Mouse (Mus musculus) gastrocnemius, postnatal 14 days (tissue): ENCODE results near the gene Slc5a10. TPM values are rescaled to one million over a fixed set of nuclear protein-coding genes. Genes with fewer than 3 reads are reported as not detected.

Source experiments
- DNase-seq: peaks from one replicate; pipeline ENCODE4 v3.0.0; 2021; ENCODE audit warnings: mixed read lengths
- intact Hi-C: fragments of 180-260 bp; cut with DNase I; formaldehyde crosslinking; loops from one replicate; pipeline ENCODE4 v1.15.1; 2025; ENCODE audit warnings: low total_unique reads
- total RNA-seq, 2 experiments: library from RNA; stranded (reverse); gene quantifications; 2 replicates each; pipeline ENCODE4 v1.2.3; 2021

The Slc5a10 gene
- total RNA-seq, 2 experiments from 2014 or later: not detected

GRCm38 (mm10) chr11:61713157-61713855 is 7.3 kb downstream of the Slc5a10 start:
- DNase-seq: peak; percentile 26
- intact Hi-C loops: loop anchor here (10.0 kb wide), 1 partner anchor 299 kb away; no protein-coding TSS in a partner anchor

DNA sequence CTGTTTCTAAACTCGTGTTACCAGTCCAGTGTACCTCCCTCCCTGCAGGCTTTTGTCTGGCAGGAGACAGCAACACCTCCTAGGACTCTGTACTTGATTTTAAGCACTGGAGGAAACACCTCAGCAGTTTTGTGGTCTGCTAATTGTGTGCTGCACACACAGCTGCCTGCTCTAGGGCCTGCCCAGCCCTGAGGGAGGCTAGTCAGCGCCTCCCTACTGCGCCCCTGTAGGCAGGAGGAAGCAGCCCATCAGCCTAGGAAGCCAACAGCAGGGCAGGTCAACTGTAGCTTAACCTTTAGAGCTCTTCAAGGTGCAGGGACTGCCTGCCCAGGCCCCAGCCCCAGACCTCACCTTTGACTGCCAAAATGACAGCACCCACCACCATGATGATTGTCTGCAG is 11.7 kb downstream of the Slc5a10 start:
- DNase-seq: no peak
- intact Hi-C loops: loop anchor here (2.0 kb wide), 1 partner anchor 42 kb away; no protein-coding TSS in a partner anchor

- intact Hi-C loops: no loop called here
- DNase-seq: no peak
These were observed 14.4 kb downstream of the Slc5a10 start for GRCm38 (mm10) chr11:61706232-61706631.

- intact Hi-C loops: no loop called here
- no peak for DNase-seq
These were observed 15.0 kb downstream of the Slc5a10 start for GRCm38 (mm10) chr11:61705581-61705980.

DNA sequence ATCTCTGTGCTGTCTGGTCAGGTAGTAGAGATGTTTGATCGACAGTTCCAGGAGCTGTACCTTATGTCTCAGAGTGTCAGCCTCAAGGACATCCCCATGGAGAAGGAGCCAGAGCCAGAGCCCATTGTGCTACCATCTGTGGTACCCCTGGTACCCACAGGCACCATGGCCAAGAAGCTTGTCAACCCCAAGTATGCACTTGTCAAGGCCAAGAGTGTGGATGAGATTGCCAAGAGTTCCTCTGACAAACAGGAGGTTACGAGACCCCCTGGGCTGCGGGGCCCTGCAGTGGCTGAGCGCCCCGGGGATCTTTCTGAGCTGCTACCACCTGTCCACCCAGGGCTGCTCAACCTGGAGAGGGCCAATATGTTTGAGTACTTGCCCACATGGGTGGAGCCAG is 18.1 kb downstream of the Slc5a10 start:
- intact Hi-C loops: no loop called here
- DNase-seq: no peak

DNA sequence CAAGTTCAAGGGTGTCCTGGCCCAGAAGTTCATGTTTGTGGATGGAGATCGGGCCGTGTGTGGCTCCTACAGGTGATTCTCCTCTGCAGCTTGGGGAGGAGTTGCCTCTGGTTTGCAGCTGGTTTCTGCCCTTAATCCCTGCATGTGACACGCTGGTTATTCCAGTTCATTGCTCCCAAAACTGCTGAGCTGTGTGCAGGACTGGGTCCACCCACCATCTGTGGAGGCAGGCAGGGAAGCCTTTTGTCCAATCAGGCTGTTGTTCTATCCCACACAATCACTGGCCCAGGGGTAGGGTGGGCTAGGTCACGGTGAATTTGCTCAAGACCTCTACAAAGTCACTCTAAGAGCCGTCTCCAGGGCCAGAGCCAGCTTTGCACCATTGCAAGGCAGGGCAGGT is 18.9 kb downstream of the Slc5a10 start:
- DNase-seq: no peak

DNA sequence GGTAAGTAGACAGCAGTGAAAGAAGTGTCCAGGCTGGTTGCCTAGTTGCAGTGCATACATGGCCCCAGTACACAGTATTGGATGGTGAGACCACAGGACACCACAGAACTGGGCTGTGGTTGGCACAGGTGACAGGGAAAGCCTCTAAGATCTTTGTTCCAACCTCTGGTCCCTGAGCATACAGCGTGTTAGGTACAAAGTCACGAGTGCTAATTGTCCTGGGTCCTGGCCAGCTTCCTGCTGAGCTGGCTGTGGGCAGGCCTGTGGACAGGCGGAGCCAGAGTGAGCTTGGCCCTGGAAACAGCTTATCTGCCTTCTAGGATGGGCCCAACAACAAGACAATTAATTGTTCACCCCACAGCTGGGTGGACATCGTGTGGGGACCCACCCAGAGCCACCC is 20.7 kb downstream of the Slc5a10 start:
- no peak for DNase-seq
- intact Hi-C loops: no loop called here

More for the DNA sequence above, 18.9 kb downstream of the Slc5a10 start:
- intact Hi-C loops: no loop called here

GRCm38 (mm10) chr11:61699460-61699859 is 21.2 kb downstream of the Slc5a10 start:
- no peak for DNase-seq
- intact Hi-C loops: no loop called here

DNA sequence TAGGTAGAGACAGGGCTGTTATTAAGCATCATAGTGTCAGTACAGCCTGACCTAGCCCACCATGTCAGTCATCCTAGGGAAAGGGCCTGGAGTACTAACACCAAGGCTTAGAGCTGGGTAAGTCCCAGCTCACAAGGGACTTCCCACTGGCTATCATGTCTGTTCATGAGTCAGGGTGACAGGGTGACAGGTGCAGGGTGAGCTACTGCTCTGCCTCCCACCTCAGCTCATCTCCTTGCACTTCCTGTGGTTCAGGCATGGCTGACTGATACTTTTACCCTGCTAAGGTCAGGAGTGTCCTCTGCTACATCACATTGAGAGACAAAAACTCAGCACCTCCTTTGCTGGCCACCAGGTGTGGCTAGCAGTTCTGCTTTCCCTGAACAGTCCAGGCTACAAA is 21.8 kb downstream of the Slc5a10 start:
- DNase-seq: no peak
- intact Hi-C loops: no loop called here

GRCm38 (mm10) chr11:61692996-61693395 is 27.6 kb downstream of the Slc5a10 start:
- no peak for DNase-seq
- intact Hi-C loops: no loop called here

GRCm38 (mm10) chr11:61687595-61687994 is 33.0 kb downstream of the Slc5a10 start:
- DNase-seq: no peak
- intact Hi-C loops: no loop called here

GRCm38 (mm10) chr11:61686906-61687453 is 33.6 kb downstream of the Slc5a10 start:
- intact Hi-C loops: no loop called here

DNA sequence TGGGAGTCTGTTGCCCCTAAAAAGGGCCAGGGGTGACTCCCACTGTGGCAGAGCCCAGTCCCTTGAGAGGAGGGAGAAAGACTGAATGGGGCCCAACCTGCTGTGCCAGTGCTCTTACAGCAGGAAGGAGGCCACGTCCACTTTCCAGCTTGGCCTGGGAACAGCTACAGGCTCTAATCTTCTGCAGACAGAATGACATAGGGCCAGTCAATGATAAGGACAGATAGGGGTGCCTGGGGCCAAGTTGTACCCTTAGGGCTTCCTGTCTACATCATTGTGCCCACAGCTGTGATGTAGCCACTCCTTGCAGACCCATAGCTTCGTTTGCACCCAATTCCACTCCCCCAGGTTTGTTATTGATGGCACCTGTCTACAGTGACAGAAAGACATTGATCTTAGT is 34.5 kb downstream of the Slc5a10 start:
- intact Hi-C loops: no loop called here
- no peak for DNase-seq

More at GRCm38 (mm10) chr11:61686906-61687453, 33.6 kb downstream of the Slc5a10 start:
- DNase-seq: no peak

- DNase-seq: no peak
- intact Hi-C loops: no loop called here
These were observed 35.4 kb downstream of the Slc5a10 start for GRCm38 (mm10) chr11:61685119-61685725.

DNA sequence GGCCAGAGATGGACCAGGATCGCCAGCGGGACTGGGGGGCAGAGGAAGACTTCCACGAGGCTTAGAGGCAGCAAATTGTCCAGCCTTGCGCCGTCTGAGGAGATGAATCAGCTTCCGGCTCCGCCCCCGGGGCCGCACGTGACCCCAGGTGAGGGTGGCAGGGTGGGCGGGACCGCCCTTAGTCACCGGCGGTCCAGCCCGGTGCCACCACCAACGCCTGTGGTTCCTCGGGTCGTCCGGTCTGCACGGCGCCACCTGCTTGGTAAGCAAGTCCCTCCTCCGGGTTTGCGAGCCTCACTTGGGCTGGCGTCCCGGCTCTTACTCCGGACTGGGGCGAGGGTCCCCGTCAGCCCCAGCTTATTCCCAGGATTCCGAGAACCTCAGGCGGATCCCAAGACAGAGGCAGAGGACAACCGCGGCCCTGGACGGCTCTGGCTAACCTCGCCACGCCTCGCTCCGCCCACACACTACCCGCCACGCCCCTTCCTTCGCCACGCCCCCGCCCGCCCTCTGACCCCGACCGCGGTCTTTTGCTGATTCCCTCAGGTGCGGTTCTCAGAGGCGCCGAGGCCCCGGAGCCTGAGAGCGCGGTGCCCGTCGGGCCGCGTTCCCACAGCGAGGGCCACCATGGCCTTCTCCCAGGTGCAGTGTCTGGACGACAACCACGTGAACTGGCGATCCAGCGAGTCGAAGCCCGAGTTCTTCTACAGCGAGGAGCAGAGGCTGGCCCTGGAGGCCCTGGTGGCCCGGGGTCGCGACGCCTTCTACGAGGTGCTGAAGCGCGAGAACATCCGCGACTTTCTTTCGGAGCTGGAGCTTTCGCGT is 36.5 kb downstream of the Slc5a10 start, which contains the start of gene Fam83g:
Gene Fam83g, plus strand, starts transcription at position 185 of the 825 bp plus-strand sequence.
- DNase-seq: peak; percentile 38
- intact Hi-C loops: no loop called here

DNA sequence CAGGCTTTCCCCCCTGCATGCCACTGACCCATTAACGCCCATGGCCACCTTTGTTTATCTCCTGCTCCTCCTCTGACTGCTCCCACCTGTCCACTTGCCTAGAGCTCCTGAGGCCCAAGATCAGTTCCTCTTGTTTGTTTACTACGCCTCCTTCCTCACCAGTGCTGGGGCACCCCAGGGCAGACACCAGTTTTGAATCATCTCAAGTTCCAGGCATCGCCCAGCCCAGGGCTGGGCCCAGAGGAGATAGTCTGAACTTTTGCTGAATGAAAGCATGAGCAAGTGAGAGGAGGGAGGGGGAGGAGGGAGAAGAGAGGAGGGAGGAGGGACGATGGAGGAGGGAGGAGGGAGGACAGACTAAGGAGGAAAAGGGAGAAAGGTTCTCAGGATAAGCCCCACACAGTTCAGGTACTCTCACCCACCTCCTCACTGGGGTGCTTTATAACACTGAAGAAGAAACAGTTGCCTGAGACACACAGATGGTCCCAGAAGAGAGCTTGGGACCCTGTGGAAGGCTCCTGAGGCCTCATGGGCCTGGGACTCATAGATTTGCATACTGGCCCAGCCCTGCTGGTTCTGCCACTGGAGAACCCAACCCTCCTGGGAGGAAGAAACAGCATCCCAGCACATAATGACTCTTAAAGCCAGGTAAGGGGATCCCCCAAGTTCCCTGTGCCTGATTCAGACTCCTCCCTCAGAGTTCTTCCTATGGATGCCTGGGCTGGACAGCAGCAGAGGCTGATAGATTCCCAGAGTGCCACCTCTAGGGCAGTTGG is 41.3 kb downstream of the Slc5a10 start:
- no peak for DNase-seq
- intact Hi-C loops: no loop called here

DNA sequence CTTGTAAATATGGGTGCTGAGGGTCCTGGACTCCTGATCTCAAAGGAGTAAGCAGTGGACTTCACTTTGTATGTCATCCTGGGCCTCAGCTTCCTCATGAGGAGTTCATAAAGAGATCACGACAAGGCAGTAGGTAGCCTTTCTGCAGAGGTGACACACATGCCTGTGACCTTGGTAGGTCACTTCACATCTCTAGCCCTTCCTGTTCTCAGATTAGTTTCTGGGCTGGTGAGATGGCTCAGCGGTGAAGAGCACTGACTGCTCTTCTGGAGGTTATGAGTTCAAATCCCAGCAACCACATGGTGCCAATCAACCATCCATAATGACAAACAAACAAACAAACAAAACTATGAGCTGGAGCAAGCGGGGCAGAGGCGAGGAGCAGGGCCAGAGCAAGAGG is 42.9 kb downstream of the Slc5a10 start:
- intact Hi-C loops: no loop called here
- no peak for DNase-seq

- intact Hi-C loops: no loop called here
These were observed 44.3 kb downstream of the Slc5a10 start for GRCm38 (mm10) chr11:61676216-61676854.

GRCm38 (mm10) chr11:61675332-61675731 is 45.3 kb downstream of the Slc5a10 start:
- DNase-seq: no peak
- intact Hi-C loops: no loop called here

More at GRCm38 (mm10) chr11:61676216-61676854, 44.3 kb downstream of the Slc5a10 start:
- DNase-seq: no peak
